Mouse (Mus musculus) lung, embryonic 16.5 days (tissue): ENCODE data around the gene 9530068E07Rik. TPM values are rescaled to one million over a fixed set of nuclear protein-coding genes. Genes with fewer than 3 reads are reported as not detected.
"Not testable (repeated sequence)": the region's sequence is repeated elsewhere in the genome, so short reads cannot be mapped to it uniquely, and the experiment has no call there.

Experiments used
- ATAC-seq: fragments of 200-750 bp; cut with Nextera tagmentation; 2 replicates; pipeline ENCODE4 v1.8.0; 2017; ENCODE audit warnings: low read depth, mild to moderate bottlenecking, moderate library complexity
- H3K27ac ChIP-seq: fragments of 300-500 bp; sonication (generic); 2 replicates; pipeline ENCODE4 v1.5.1; 2014; ENCODE audit warnings: mild to moderate bottlenecking, control low read depth, low read length
- H3K27me3 ChIP-seq: fragments of 300-500 bp; sonication (generic); 2 replicates; pipeline ENCODE4 v1.6.1; 2014; ENCODE audit warnings: low read depth, low read length, mixed read lengths; ENCODE audit not compliant: control insufficient read depth, insufficient read depth
- H3K36me3 ChIP-seq: fragments of 300-500 bp; sonication (generic); 2 replicates; pipeline ENCODE4 v1.6.1; 2014; ENCODE audit warnings: low read length; ENCODE audit not compliant: control insufficient read depth, insufficient read depth
- H3K4me1 ChIP-seq: fragments of 300-500 bp; sonication (generic); replicated peaks from 2 replicates; pipeline ENCODE4 v1.6.1; 2014; ENCODE audit warnings: low read length, mixed read lengths; ENCODE audit not compliant: control insufficient read depth, insufficient read depth
- H3K4me2 ChIP-seq: fragments of 300-500 bp; sonication (generic); 2 replicates; pipeline ENCODE4 v1.6.1; 2014; ENCODE audit warnings: low read depth, low read length, control low read depth
- H3K4me3 ChIP-seq: fragments of 300-500 bp; sonication (generic); 2 replicates; pipeline ENCODE4 v1.5.1; 2014; ENCODE audit warnings: mild to moderate bottlenecking, low read length, control low read depth
- H3K9ac ChIP-seq: fragments of 300-500 bp; sonication (generic); 2 replicates; pipeline ENCODE4 v1.6.1; 2014; ENCODE audit warnings: low read length, control low read depth
- H3K9me3 ChIP-seq: fragments of 300-500 bp; sonication (generic); 2 replicates; pipeline ENCODE4 v1.6.1; 2016; ENCODE audit warnings: low read length; ENCODE audit not compliant: control insufficient read depth
- WGBS: fragments of 180-500 bp; shearing (Covaris S2); extraction: QIAGEN DNeasy Blood & Tissue Kit; methylation state at CpG from one replicate; pipeline ENCODE4 v1.1.7; 2014; 5-methylcytosine and 5-hydroxymethylcytosine counted together
- polyA plus RNA-seq: library from polyadenylated mRNA; unstranded; fragments of >200 nt; fragmentation: Nextera tagmentation; extraction: Ambion mirVana; gene quantifications from 2 replicates; pipeline ENCODE4 v1.2.1, GENCODE M21; 2015

Gene 9530068E07Rik
- polyA plus RNA-seq, 1 experiment from 2014 or later: 238 TPM

DNA sequence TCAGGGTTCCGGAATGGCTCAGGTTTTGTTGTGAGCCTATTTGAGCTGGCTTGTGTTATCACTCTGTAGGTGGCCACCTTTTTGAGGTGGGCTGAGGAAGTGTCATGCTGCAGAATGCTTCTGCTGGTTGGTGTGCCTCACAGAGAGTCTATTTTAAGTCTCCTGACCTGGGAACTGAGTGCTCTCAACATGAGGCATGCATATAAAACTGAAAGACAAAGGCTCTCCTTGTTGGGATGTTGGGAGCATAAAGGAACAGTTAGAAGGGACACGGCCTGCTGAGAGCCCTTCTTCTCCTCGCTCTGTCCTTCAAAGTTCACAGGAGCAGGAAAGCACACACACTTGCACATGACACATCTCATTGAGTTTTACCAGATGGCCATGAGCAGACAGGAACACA is 9.3 kb upstream of the 9530068E07Rik start:
- peaks cover 50% of the 10 kb centered on the region for H3K36me3 ChIP-seq
- WGBS: 78% methylated on average over 3 of the region's 3 CpGs

DNA sequence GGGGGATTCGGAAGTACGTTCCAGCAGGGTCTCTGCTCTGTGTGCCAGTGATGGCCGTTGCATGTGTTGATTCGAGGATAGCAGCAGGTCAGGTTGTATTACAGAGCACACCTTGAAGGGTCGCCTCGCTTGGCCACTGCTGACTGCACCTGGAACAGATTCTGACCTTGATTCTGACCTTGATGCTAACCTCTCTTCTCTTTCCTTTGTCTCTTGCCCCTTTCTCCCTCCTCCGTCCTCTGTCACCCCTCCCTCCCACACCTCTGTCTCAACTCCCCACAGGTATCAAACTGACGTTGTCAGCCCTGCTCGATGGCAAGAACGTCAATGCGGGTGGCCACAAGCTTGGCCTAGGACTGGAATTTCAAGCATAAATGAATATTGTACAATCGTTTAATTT is 8.1 kb upstream of the 9530068E07Rik start:
- no peaks in the 10 kb centered on the region for H3K27me3 ChIP-seq
- no peak for ATAC-seq
- no peak overlapping the region for H3K4me3 ChIP-seq
- no peaks in the 10 kb centered on the region for H3K4me1 ChIP-seq
- no peak overlapping the region for H3K4me2 ChIP-seq
- no peak overlapping the region for H3K9ac ChIP-seq
- no peak overlapping the region for H3K27ac ChIP-seq
- WGBS: 84% methylated on average over 12 of the region's 12 CpGs
- H3K9me3 ChIP-seq: no peaks in the 10 kb centered on the region
- H3K36me3 ChIP-seq: peaks cover 52% of the 10 kb centered on the region

More for the DNA sequence above, 9.3 kb upstream of the 9530068E07Rik start:
- Histone ChIP-seq H3K4me2 (no peak overlapping the region), H3K4me1 (no peaks in the 10 kb centered on the region), H3K9me3 (no peaks in the 10 kb centered on the region), H3K4me3 (no peak overlapping the region), H3K27ac (no peak overlapping the region), H3K9ac (no peak overlapping the region), H3K27me3 (no peaks in the 10 kb centered on the region)
- no peak for ATAC-seq

DNA sequence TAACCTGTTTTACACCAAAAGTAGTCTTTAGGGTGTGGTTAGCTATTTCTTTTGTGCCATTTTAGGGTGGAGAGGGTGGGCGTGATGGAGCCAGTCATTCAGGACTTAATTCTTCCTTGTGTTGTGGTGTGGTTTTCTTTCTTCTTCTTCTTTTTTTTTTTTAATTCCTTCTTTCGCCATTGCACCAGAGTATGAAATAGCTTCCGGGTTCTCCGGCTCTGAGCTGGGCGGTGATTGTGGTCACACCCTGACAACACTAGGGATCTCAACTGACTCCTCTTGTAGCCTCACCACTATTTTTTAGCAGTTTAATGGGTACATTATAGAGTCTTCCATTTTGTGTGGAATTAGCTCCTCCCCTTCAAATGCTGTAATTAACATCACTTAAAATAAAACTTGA is 7.2 kb upstream of the 9530068E07Rik start:
- H3K9ac ChIP-seq, H3K4me2 ChIP-seq, H3K4me1 ChIP-seq, H3K27ac ChIP-seq, H3K9me3 ChIP-seq, H3K4me3 ChIP-seq, H3K27me3 ChIP-seq, ATAC-seq: not testable (repeated sequence)
- 95% methylated on average over 5 of the region's 5 CpGs for WGBS
- peaks cover 44% of the 10 kb centered on the region for H3K36me3 ChIP-seq

DNA sequence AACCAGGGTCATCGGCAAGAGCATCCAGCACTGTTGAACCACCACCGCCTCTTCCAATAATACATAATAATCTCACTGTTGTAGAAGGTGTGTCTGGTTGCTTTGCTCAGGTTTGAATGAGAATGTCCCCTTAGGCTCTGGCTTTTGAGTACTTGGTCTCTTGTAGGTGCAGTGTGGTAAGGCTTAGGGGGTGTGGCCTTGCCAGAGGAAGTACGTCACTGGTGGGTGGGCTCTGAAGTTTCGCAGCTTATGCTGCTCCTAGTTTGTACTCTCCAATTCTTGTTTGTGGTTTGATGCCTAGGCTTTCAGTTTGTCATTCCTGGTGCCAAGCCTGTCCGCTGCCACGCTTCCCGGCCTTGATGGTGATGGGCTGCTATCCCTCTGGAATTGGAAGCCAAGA is 6.3 kb upstream of the 9530068E07Rik start:
- no peak overlapping the region for H3K4me2 ChIP-seq
- WGBS: 91% methylated on average over 7 of the region's 7 CpGs
- no peak overlapping the region for H3K27ac ChIP-seq
- H3K4me1 ChIP-seq: no peaks in the 10 kb centered on the region
- peaks cover 36% of the 10 kb centered on the region for H3K36me3 ChIP-seq
- ATAC-seq: no peak
- H3K9ac ChIP-seq: no peak overlapping the region
- no peaks in the 10 kb centered on the region for H3K9me3 ChIP-seq
- no peak overlapping the region for H3K4me3 ChIP-seq
- no peaks in the 10 kb centered on the region for H3K27me3 ChIP-seq

DNA sequence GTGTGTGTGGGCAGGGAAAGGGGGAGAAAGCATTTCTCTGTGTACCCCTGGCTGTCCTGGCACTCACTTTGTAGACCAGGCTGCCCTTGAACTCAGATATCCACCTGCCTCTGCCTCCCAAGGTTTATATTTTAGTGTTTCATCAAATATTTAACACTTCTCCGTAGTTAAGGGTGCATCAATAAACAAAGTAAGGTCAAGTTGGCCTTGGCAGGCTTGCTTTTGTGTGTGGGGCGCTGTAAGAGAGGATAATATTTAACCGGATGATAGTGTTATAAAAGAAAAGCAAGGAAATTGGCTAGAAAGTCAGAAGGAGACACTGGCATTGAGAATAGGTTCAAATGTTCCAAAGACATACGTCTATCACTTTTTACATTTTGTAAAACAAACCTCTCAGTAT is 1.7 kb upstream of the 9530068E07Rik start:
- H3K27me3 ChIP-seq: no peaks in the 10 kb centered on the region
- peaks cover 7% of the 10 kb centered on the region for H3K36me3 ChIP-seq
- H3K9ac ChIP-seq: no peak overlapping the region
- no peaks in the 10 kb centered on the region for H3K9me3 ChIP-seq
- 63% methylated on average over 4 of the region's 4 CpGs for WGBS
- H3K4me2 ChIP-seq: no peak overlapping the region
- no peak for ATAC-seq
- no peak overlapping the region for H3K27ac ChIP-seq
- peaks cover 2% of the 10 kb centered on the region; the same call in 1 of the 2 replicates for H3K4me1 ChIP-seq
- H3K4me3 ChIP-seq: no peak overlapping the region

DNA sequence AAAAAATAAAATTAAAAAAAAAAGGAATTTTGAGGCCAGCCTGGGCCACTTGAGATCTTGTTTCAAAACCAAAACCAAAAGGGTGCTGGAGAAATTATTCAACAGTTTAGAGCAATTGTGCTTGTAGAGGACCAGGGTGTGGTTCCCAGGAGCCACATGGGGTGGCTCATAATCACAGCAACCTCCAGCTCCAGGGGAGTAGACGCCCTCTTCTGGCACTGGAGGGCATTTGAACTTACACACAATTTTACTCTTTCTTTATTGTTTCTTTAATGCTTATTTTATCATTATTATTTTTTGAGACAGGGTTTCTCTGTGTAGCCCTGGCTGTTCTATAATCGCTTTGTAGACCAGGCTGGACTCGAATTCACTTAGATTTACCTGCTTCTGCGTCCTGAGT is 885 bp upstream of the 9530068E07Rik start:
- no peak overlapping the region for H3K4me2 ChIP-seq
- no peaks in the 10 kb centered on the region for H3K9me3 ChIP-seq
- H3K9ac ChIP-seq: no peak overlapping the region
- no peak overlapping the region for H3K4me3 ChIP-seq
- 33% methylated on average over 4 of the region's 4 CpGs for WGBS
- H3K27ac ChIP-seq: no peak overlapping the region
- ATAC-seq: no peak
- 0 out of 2 replicates have a peak, but pooled peaks cover 2% of the 10 kb centered on the region for H3K36me3 ChIP-seq
- peaks cover 2% of the 10 kb centered on the region; the same call in 1 of the 2 replicates for H3K4me1 ChIP-seq
- H3K27me3 ChIP-seq: no peaks in the 10 kb centered on the region

DNA sequence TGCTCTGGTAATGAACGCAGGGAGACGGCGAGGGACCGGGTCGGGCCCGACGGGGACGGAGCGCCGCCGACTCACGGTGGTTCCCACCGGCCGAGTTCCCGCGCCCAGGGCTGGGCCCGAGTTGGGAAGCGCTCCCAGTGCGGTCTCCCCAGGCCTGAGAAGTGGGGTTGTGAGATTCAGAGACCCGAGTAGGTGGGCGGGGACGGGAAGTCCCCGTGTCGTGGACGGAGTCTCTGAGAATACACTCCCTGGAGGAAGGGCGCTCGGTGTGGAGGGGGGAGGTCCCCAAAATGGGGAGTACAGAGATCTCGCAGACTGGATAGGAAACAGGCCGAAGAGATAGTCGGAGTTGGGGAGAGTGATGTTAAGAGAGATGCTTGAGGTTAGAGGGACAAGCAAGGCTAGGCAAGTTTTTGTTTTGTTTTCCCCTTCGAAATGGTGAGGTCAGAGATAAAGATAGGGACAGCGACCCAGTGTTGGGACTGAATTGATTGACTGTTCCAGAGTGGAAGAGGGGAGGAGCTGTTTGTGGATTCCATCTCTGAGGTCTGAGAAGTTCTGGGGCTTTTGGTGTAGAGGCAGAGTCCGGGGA is 465 bp downstream of the 9530068E07Rik start:
- H3K27me3 ChIP-seq: no peaks in the 10 kb centered on the region
- peak; percentile 77 for ATAC-seq
- H3K27ac ChIP-seq: peak overlapping the region; percentile 92
- H3K9ac ChIP-seq: peak overlapping the region; percentile 97
- H3K9me3 ChIP-seq: no peaks in the 10 kb centered on the region
- peak overlapping the region; percentile 91 for H3K4me3 ChIP-seq
- H3K4me1 ChIP-seq: peaks cover 2% of the 10 kb centered on the region
- H3K36me3 ChIP-seq: 0 out of 2 replicates have a peak, but pooled peaks cover 2% of the 10 kb centered on the region
- H3K4me2 ChIP-seq: peak overlapping the region; percentile 62
- under 1% methylated on average over 32 of the region's 33 CpGs for WGBS

DNA sequence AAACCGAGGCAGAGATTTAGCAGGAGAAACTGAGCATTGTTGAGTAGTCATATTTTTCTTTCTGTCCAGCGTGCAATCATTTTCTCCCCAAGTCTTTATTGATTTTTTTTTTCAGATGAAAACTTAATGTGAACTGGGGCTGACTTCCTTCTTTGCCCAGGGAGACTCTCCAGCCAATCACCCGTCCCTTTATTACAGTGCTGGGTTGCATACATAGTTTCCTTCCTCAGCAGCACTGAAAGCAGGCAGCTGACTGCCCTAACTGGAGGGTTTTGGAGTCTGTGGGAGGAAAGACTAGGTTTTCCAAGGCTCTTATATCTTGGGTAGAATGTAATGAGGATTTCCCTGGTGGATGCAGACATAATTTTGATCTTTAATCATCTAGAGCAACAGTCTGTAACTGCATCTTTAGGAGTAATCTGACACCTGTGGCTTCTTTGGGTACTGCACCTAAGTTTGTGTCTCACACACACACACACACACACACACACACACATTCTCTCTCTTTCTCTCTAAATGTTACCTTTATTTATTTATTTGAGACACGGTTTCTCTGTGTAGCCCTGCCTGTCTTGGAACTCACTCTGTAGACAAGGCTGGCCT is 1.3 kb downstream of the 9530068E07Rik start:
- no peak for ATAC-seq
- Histone ChIP-seq H3K27me3 (no peaks in the 10 kb centered on the region), H3K4me2 (peak overlapping the region; percentile 62), H3K4me3 (peak overlapping the region; percentile 91), H3K36me3 (no peaks in the 10 kb centered on the region), H3K4me1 (peaks cover 2% of the 10 kb centered on the region), H3K9ac (peak overlapping the region; percentile 97), H3K9me3 (no peaks in the 10 kb centered on the region), H3K27ac (no peak overlapping the region)
- 82% methylated on average over 4 of the region's 4 CpGs for WGBS

DNA sequence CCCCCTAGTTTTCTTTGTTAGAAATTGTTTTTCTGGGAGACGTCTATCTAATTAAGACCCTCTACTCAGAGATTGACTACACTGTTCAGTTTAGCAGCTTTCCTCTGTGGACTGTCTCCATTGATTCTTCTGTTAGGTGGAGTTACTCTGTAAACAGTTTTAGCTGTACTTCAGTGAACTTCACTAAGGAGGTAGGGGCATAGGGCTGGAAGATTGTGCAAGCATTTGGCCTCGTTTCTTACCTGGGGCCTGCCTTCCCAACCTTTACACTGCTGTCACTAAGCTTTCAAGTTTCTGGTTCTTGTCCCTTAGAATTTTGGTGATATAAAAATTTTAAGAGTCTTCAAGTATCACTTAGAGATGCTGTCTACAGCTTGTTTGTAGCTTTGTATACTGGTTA is 5.2 kb downstream of the 9530068E07Rik start:
- no peak for ATAC-seq
- H3K27me3 ChIP-seq: no peaks in the 10 kb centered on the region
- H3K4me3 ChIP-seq: no peak overlapping the region
- no peaks in the 10 kb centered on the region; the same call in 1 of the 2 replicates for H3K4me1 ChIP-seq
- no peaks in the 10 kb centered on the region for H3K9me3 ChIP-seq
- WGBS: 57% methylated on average over 2 of the region's 2 CpGs
- peaks cover 22% of the 10 kb centered on the region for H3K36me3 ChIP-seq
- H3K9ac ChIP-seq: no peak overlapping the region
- H3K27ac ChIP-seq: no peak overlapping the region
- H3K4me2 ChIP-seq: no peak overlapping the region
